Mouse (Mus musculus): ENCODE measurements around the gene Thumpd3.

Thumpd3 gene

DNA sequence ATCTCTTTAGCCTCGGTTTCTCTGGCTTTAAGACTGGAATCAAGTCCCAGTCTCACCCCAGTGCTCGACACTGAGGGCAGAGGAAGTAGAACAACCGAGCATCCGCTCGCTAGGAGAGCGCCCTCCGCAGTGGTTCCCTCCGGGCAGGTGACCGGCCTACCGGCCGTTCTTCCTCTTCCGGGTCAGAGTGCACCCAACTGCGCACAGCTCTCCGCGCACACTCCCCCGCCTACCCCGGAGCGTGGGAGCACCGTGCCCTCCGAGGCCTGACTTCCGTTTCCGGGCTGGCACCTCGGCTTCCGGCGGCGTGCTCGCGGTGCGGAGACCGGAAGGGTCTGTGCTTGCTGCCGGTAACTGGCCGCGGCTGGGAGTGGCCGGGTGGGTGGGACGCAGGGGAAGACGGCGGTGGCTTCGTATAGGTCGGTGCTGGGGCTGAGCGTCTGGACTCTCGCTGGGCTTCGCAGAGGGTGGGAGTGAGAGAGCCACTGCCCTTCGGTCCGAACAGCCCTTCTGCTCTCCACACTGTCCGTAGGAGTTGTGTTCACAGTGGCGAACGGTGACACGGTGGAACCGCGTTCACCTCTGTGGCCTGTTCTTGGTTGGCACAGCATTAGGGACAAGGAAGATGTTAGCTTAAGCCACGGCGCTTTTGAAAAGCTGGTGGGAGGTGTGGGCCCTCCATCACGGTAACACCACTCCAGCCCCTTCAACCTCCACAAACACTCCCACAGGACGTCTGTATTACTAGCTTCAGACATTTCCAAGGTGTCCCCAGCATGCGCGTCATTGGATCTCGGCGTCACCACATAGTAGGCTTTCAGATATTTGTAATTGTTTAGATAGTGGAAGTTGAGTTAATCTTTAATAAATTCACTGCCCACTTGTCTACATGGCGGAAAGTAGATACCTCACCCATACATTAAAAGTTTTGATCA lies at the start of gene Thumpd3:
TSS of gene Thumpd3 (plus strand) at position 185 of the 935 bp plus-strand sequence.
- peak; percentile 92 to 96 for DNase-seq (ENCODE audit: low spot score in 2 of 2)

DNA sequence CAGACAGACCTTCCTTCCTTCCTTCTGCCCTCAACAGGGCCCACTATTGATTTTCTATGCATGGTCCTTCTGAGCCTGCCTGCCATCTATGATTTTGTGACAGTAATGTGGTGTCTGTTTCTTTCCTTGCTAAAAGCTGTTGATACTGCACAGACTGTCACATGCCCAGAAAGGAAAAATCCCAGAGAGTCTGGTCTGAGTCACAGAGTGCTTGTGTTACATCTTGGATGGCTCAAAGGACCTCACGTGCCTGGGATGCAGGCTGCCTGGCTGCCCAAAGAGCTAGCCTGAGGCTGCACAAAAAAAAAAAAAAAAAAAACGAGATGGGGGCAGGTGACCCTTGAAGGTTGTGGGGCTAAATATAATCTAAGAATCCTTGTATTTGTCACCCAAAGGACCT lies 46.8 kb upstream of the Thumpd3 start:
- no peak for DNase-seq (ENCODE audit: low spot score in 2 of 2)

DNA sequence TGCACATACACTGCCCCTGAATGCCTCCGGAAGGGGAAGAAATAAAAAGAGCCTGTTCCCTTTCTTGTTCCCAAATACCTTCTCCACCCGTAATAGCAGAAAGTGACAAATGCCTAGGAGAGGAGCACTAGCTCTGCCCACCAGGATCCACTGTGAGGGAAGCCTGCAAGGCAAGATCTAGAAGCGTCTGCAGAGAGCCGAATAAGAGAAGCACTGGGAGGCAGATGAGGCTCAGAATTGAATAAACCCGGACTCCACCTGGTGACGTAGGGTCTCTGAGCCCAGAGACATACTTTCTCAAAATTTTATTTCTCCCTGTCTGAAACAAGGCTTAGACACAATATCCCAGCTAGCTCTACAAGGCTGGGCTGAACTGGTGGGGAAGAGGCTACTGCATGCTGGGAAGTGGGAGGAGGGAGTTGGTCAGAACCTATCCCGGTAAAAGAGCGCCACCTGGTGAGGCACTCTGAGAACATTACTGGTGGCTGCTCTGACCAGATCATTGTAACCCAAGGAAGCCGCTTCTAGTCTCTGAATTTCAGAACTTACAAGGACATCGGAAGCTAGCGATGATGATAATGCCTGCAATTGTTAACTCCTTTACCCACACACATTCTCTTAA lies 45.2 kb upstream of the Thumpd3 start:
- DNase-seq (ENCODE audit: low spot score in 2 of 2), result peak; percentile 62 to 69

DNA sequence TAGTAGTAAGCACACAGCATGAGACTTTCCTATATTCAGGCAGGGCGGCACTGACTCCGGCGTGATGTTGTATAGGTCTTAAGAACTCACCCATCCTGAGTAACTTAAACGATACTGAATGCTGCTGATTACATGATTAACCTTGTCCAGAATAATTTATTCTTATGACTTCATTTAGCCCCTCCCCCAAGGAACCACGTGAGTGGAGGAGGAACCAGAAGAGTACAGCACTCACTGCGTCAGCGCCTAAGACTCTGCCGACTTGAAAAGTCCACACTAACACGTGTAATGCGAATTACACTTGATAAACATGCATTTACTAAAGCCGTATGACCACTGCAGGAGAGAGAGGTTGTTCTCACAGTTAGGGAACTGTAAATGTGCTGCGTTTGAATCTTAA lies 44.3 kb upstream of the Thumpd3 start:
- no peak for DNase-seq (ENCODE audit: low spot score in 2 of 2)

DNA sequence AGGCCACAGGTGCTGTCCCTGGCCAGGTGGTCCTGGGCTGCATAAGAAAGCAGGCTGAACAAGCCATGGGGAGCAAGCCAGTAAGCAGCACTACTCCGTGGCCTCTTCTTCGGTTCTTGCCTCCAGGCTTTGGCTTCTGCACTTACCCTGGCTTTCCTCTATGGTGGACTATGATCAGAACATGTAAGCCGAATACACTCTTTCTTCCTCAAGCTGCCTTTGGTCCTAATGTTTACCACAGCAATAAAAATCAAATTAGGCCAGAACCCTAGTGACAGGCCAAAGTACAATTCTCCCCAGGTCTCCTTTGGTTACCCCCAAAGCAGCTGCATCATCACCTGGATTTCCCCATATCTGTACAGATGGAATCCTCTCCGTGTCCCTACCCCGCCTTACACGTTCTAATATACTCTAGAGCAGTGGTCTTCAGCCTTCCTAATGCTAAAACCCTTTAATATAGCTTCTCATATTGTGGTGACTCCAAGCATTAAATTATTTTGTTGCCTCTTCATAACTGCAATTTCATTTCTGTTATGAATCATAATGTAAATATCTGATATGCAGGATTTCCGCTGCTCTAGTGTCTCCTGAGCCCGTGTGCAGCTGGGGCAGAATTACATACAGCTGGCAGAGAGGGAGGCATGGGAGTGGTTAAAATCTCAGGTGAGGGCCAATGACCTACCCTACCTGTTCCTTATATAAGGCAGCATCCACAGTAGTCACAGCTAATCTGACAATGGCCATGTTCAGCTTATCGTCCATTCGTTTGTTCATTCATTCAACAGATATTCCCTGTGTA lies 42.5 kb upstream of the Thumpd3 start:
- no peak for DNase-seq (ENCODE audit: low spot score in 2 of 2)

DNA sequence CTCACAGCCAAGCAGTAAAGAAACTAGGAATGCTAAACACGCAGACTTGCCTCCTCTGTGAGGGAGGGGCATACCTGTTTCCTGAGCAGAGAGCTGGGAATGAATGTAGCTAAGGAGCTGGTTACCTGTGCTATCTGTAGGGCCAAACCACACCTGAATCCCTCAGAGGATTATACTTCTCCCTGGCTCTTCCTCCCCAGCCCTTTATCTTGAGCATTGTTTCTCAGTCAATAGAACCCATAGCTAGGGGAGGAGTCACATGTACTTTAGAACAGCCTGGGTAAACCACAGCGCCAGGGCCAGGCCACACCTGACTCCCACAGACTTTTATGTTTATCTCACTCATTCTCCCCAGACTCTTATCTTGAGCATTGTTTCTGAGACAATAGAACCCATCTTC lies 39.2 kb upstream of the Thumpd3 start:
- no peak for DNase-seq (ENCODE audit: low spot score in 2 of 2)

DNA sequence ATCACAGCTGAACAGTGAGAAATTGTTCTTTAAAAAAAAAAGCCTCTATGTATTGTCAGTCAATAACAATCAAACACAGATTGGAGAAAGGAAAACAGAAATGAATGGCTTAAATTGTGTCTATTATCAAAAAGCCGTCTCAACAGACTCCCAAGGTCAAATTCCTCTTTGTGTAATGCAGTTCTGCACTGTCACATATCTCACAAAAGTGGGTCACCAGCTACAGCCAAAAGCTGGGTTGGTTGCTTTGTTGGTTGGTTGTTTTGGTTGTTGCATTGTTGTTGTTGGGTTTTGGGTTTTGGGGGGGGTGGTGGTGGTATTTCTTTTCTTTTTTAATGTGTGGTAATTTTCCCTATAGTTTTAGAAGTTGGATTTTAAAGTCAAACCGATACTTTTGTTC lies 34.1 kb upstream of the Thumpd3 start:
- no peak for DNase-seq (ENCODE audit: low spot score in 2 of 2)

DNA sequence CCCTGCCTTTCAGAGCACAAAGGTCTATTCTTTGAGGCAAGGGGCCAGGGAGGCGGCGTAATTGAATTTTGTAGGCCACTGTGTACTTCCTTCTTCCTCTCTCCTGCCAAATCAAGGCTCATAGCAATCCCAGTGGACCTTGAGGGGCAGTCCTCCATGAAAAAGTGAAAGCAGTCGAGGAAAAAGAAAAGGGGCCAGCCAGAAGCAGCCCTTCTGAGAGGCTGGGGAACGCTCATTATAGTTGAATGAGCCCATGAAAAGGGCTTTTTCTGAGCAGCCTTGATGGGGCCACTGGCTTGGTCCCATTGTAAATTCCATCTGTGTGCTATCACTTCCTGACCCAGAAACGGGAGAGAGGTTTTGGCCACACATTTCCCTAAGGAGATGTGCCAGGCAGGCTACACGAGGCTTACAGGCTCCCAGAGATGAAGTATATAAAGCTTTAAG lies 33.5 kb upstream of the Thumpd3 start:
- DNase-seq (ENCODE audit: low spot score in 2 of 2), result peak in 1 of 2 experiments; percentile 30

DNA sequence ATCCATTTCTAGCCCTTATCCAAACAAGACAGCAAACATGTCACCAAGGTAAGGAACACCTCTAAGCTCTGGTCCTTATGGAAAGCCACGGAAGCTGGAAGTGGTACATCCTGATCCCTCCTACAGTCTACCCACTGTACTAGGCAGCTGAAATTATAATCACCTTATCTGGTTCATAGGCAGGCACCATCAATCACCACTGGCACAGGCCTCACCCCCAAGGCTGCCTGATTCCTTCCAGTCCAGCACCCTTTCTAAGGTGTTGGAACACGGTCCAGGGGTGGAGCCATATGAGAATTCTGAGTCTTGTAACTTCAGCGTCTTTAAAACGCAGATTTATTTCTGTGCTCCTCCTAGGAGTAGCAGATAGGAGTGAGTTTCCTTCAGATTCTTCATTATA lies 32.5 kb upstream of the Thumpd3 start:
- no peak for DNase-seq (ENCODE audit: low spot score in 2 of 2)

DNA sequence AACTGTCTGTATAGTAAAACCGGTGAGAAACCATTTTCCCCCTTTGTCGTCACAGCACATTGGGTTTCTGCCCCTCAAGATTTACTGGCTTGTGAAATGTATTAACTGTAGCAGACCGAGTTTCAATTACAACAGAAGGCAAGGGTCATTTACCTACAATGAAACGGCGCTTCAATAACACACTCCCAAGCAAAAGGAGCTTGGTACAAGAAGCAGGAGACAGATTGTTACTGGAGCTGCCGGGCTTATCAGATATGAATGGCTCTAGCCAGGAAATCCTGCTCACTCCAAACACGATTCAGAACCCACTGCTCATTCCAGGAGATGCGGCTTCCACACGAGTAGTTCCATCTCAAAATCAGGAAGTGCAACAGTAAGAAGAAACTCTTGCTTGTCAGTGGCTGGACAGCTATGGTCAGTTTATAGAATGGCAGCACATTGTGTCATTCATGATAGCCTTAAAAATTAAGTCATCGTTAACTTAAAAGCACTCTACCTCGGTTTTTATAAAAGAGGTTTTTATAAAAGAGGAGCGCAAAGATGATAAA lies 28.5 kb upstream of the Thumpd3 start:
- DNase-seq (ENCODE audit: low spot score in 2 of 2), result no peak

DNA sequence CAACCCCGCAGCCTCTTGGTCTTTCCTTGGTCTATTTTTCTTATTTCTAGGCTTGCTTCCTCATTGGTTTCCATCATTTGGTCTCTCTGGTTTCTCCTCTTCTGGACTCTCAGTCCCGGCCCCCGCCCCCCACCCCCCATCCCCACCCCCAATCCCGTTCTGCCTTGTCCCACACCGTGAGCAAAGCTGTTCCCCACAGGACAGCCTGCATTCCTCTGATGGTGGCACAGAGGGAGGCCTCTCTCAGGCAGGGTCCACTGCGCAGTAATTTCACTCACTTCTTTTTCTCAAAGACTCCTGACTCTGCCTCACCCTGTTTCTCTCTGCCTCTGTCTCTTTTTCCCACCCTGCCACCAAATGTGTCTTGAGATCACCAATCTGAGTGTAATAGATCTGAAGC lies 27.9 kb upstream of the Thumpd3 start:
- no peak for DNase-seq (ENCODE audit: low spot score in 2 of 2)

DNA sequence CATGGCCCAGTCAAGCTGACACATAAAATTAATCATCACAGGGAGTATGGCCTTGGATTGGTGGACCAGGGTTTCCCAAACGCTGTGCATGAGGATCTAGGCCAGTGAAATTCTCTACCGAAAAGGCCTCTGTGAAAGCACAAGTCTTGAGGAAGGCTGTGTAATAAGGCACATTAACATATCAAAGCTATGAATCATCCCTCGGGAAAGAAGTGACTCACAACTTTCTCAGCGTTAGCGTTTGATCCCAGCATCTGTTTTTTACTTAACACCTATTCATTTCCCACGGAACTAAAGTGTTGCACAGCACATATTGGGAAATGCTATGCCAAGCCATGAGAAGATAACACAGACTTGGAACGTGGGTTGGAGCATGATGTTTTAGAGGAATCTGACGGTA lies 21.2 kb upstream of the Thumpd3 start:
- DNase-seq (ENCODE audit: low spot score in 2 of 2), result peak in 1 of 2 experiments; percentile 27

DNA sequence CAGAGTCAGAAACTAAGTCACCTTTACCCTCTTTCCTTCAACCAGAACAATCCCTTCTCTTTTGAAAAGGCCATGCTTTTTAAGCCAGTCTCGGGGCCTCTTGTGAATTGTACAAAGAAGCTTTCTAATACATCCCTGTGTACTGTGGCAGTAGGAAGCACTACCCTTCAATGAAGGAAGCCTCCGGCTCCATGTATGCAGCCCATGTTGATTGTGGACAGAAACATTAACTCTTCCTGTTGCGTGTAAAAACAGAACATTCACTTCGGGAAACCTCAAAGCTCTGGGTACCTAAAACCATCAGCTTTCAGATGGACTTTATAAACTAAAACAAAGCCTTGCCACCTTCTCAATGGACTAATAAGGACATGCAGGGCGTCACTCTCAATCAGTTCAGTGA lies 20.3 kb upstream of the Thumpd3 start:
- DNase-seq (ENCODE audit: low spot score in 2 of 2), result no peak

DNA sequence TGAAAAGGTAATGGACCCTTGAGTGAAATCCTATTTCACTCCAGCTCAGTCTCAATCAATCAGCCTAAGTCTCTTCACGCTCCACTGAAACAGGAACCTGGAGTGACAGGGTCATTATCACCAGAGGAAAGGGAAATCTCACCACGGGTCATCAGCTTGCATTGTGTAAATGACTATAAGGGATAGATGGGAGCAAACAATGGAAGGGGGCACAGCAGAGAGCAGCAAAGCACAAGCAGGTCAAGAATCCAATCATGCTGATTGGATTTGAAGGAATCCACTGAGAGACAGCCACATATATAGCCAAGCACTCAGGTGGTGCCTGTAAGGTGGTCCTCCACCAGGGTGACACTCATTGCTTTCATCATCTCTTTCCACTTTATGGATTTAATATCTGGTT lies 18.6 kb upstream of the Thumpd3 start:
- no peak for DNase-seq (ENCODE audit: low spot score in 2 of 2)

DNA sequence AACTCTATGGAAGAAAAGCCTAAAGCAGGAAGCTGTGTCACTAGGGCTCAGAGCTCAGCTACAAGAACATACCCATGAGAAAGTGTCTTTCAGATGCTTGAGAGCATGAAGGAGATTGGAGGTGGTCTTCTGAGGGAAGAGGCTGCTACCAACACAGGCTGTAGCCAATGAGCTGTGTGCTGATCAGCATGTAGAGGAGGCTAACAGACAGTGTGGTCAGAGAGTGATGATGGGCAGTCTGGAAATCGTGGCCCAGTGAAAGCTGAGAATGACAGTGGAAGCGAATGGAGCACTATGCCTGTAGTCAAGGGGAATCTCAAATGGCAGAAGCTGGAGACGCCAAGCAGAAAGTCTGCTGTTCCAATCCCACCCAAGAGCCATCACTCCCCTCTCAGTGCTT lies 17.0 kb upstream of the Thumpd3 start:
- DNase-seq (ENCODE audit: low spot score in 2 of 2), result no peak

DNA sequence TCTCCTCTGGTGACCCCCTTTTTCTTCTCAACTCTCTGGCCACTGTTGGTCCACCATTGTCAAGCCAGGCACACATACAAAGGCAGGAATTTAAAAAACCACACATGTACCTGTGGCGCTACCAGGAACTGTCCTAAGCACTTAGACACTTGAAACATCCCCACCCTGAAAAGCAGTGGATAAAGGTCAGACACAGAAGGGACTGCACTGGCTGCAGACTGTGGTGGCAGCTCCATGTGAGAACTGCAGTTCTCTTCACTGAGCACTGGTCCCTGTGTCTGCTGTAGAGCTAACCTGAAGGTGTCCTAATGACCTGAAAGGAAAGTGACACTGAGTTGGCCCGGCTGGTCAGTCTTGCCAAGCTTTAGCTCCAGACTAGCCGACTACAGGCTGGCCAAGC lies 15.5 kb upstream of the Thumpd3 start:
- no peak for DNase-seq (ENCODE audit: low spot score in 2 of 2)

DNA sequence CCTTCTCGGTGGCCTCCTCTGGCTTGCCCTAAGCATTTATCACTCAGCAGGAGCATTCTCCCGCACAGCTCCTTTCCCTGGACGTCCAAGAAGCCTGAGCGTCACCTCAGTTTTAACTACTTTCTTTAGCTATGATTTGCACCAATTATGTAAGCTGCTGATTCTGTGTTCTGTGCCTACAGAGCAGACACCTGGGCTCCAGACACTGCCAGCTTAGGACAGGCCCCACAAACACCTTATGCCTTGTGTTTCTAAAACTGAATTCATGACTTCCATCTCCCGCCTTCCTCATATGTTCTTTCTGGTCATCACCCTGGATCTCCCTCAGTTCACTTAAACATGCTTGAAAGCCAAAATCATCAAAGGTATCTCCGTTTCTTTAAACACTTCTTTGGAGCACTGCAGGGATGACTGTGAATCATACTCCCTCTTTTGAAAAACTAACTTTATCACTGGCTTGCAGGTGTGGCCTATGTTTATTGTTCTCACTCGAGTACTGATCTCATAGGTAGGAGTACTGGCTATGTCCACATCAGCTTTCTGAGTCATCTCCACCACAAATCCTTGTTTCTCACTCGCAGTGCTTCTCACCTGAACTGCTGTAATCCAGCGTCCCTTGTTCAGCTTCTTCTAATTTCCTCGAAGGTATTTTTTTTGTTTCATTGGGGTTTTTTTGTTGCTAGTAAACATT lies 14.9 kb upstream of the Thumpd3 start:
- DNase-seq (ENCODE audit: low spot score in 2 of 2), result peak in 1 of 2 experiments; percentile 26

DNA sequence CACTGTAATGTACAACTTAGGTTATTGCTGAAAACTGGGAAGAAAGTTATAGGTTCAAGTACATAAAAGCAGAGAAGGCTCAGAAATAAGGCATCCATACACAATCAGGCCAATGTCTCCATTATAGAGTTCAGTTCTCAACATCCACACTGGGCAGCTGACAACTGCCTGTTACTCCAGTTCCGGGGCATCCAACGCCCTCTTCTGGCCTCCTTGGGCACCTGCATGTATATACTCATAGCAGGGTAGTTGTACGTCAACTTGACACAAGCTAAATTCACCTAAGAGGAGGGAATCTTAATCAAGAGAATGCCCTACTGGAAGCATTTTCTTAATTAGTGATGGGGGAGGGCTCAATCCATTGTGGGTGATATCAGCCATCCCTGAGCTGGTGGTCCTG lies 13.9 kb upstream of the Thumpd3 start:
- DNase-seq (ENCODE audit: low spot score in 2 of 2), result no peak

DNA sequence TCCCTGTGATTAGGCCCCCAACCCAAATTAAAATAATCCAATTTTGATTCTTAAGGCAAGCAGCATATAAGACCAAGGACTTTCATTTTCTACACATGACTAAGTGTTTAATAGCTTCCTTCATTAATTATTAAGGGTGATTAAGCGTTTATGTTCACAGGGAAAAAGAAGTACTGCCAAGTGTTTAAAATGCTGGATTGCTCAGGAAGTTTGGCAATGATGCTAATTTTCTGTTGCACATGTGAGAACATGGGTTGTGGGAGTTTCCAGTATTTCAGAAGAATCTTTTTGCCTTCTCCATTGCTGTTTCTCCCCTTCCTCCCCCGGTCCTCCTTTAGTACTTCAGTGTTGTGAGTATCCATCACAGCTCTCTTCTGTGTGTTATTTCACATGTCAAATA lies 12.8 kb upstream of the Thumpd3 start:
- no peak for DNase-seq (ENCODE audit: low spot score in 2 of 2)

DNA sequence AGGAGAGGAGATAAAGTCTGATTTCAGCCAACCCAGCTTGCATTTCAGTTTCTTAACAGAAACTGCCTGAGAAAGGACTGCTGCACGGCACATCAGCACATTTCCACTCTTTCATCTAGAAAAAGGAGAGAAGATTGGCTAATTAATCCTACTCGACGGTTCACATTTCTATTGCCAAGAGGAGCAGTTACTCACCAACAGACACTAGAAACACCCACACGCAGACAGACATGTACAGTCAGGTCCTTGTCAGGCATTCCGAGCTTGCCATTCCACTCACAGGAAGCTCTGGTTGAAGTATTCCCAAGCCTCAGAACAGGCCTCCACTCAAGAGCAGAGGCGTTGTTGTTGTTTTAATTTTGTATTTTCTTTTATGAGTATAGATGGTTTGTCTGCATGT lies 11.6 kb upstream of the Thumpd3 start:
- no peak for DNase-seq (ENCODE audit: low spot score in 2 of 2)

DNA sequence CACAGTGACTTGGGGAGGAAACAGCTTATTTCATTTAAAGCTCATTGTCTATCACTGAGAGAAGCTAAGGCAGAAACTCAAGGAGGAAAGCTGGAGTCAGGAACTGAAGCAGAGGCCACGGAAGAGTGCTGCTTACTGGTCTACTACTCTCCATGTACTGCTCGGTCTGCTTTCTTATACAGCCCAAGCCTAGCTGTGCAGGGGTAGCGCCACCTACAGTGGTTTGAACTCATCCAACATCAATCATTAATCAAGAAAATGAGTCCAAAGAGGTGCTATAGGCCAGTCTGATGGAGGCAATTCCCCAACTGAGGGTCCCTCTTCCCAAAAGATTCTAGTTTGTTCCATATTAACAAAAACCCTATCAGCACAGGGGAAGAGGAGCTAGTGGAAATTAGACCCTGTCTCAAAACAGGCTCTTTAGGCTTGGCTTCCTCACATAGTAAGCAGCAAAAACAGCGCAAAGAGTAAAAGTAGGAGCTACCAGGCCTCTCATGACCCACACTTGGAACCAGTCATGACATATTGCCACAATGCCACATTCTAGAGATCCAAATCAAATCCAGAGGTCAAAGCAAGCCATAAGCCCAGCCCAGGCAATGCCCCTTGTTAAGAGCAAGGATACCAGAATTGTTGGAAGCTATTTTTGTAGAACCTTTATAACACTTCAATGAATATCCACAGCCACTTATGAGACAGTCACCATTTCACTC lies 9.4 kb upstream of the Thumpd3 start:
- no peak for DNase-seq (ENCODE audit: low spot score in 2 of 2)

All from urinary bladder, adult 18-20 months (tissue).